Comparison of ENCODE assay signal across 8 mouse cellular contexts in genomic region chr5:65536751-65537419, GRCm38 (mm10). TPM values are rescaled to one million over a fixed set of nuclear protein-coding genes. Genes with fewer than 3 reads are reported as not detected.
A peak's percentile ranks its signal among the peaks of the same experiment; 100 is the strongest.
DNase-seq lines count a peak whose midpoint lies in the region; ATAC-seq and TF ChIP-seq lines count a peak whose summit lies in the region.

Gene Smim14, minus strand, starts transcription at chr5:65537184.
Gene Ube2k, plus strand, starts transcription at chr5:65537233.

- H3K9ac ChIP-seq in embryonic facial prominence, embryonic 15.5 days = peak within 1 kb of the TSS; percentile 86
- peak within 1 kb of the TSS; percentile 95 for H3K9ac ChIP-seq in kidney, embryonic 14.5 days (ENCODE audit: low read depth, low read length)
- peak within 1 kb of the TSS; percentile 93 for H3K9ac ChIP-seq in limb, embryonic 15.5 days

- peak within 1 kb of the TSS; percentile 100 for H3K4me3 ChIP-seq in bone marrow, adult 2 months (replicated peaks; ENCODE audit: control insufficient read depth, low read depth, low read length)
- H3K4me3 ChIP-seq in embryonic facial prominence, embryonic 15.5 days (replicated peaks) = peak within 1 kb of the TSS; percentile 87
- peak within 1 kb of the TSS; percentile 86 for H3K4me3 ChIP-seq in kidney, embryonic 14.5 days (ENCODE audit: low read length)
- peak within 1 kb of the TSS; percentile 87 for H3K4me3 ChIP-seq in limb, embryonic 15.5 days

- TF ChIP-seq CTCF in bone marrow, adult 2 months (IDR thresholded peaks at IDR 0.05; ENCODE audit: control insufficient read depth, insufficient read depth, low read length) = no peak

- no peaks in the 10 kb centered on the region for H3K9me3 ChIP-seq in embryonic facial prominence, embryonic 15.5 days (replicated peaks)
- H3K9me3 ChIP-seq in kidney, embryonic 14.5 days (ENCODE audit: control insufficient read depth, low read length) = no peaks in the 10 kb centered on the region
- no peaks in the 10 kb centered on the region for H3K9me3 ChIP-seq in limb, embryonic 15.5 days

- DNase-seq in 416B (ENCODE audit: low read depth) = peak; percentile 87
- DNase-seq in heart, adult 9 months (ENCODE audit: low spot score in 2 of 2) = peak; percentile 94 to 96
- DNase-seq in monocyte, adult 2 months (ENCODE audit: low read depth in 1 of 2, low spot score in 2 of 2) = peak; percentile 79 to 88
- DNase-seq in spleen, postnatal 36 days (ENCODE audit: low spot score in 2 of 2) = peak; percentile 94

- no peaks in the 10 kb centered on the region for H3K36me3 ChIP-seq in embryonic facial prominence, embryonic 15.5 days
- no peaks in the 10 kb centered on the region for H3K36me3 ChIP-seq in kidney, embryonic 14.5 days (ENCODE audit: control insufficient read depth, insufficient read depth, low read length)
- no peaks in the 10 kb centered on the region for H3K36me3 ChIP-seq in limb, embryonic 15.5 days

- peak within 1 kb of the TSS; percentile 57 for H3K4me2 ChIP-seq in embryonic facial prominence, embryonic 15.5 days (replicated peaks)
- peak within 1 kb of the TSS; percentile 44 for H3K4me2 ChIP-seq in kidney, embryonic 14.5 days (replicated peaks; ENCODE audit: low read depth, low read length)
- peak within 1 kb of the TSS; percentile 57 for H3K4me2 ChIP-seq in limb, embryonic 15.5 days

- ATAC-seq in embryonic facial prominence, embryonic 15.5 days (ENCODE audit: insufficient number of reproducible peaks, low FRiP score, low TSS enrichment, low read depth) = peak; percentile 98
- peak; percentile 99 for ATAC-seq in kidney, embryonic 14.5 days (ENCODE audit: low FRiP score, low TSS enrichment)
- peak; percentile 96 for ATAC-seq in limb, embryonic 15.5 days (ENCODE audit: insufficient number of reproducible peaks, low FRiP score, low TSS enrichment, low read depth)

- peak; percentile 86 for TF ChIP-seq POLR2A in bone marrow, adult 2 months (IDR thresholded peaks at IDR 0.05; ENCODE audit: borderline replicate concordance, control insufficient read depth, low read depth, low read length)

- peak within 1 kb of the TSS; percentile 100 for H3K27ac ChIP-seq in bone marrow, adult 2 months (ENCODE audit: control insufficient read depth, insufficient read depth, low read depth, low read length, poor library complexity)
- H3K27ac ChIP-seq in embryonic facial prominence, embryonic 15.5 days (replicated peaks) = peak within 1 kb of the TSS; percentile 98
- peak within 1 kb of the TSS; percentile 99 for H3K27ac ChIP-seq in kidney, embryonic 14.5 days (ENCODE audit: low read depth, low read length)
- peak within 1 kb of the TSS; percentile 98 for H3K27ac ChIP-seq in limb, embryonic 15.5 days

- H3K4me1 ChIP-seq in bone marrow, adult 2 months (ENCODE audit: control insufficient read depth, insufficient read depth, low read length) = no peaks in the 10 kb centered on the region; the same call in 1 of the 2 replicates
- H3K4me1 ChIP-seq in embryonic facial prominence, embryonic 15.5 days = peaks cover 9% of the 10 kb centered on the region
- H3K4me1 ChIP-seq in kidney, embryonic 14.5 days (ENCODE audit: control insufficient read depth, insufficient read depth, low read length) = peaks cover 4% of the 10 kb centered on the region
- peaks cover 10% of the 10 kb centered on the region for H3K4me1 ChIP-seq in limb, embryonic 15.5 days

- H3K27me3 ChIP-seq in embryonic facial prominence, embryonic 15.5 days = no peaks in the 10 kb centered on the region
- no peaks in the 10 kb centered on the region for H3K27me3 ChIP-seq in kidney, embryonic 14.5 days (ENCODE audit: control insufficient read depth, insufficient read depth, low read length)
- H3K27me3 ChIP-seq in limb, embryonic 15.5 days = no peaks in the 10 kb centered on the region

- under 1% methylated on average over 66 of the region's 66 CpGs for WGBS in bone marrow, adult 2 months
- WGBS in embryonic facial prominence, embryonic 15.5 days = under 1% methylated on average over 66 of the region's 66 CpGs
- WGBS in kidney, embryonic 14.5 days = under 1% methylated on average over 55 of the region's 66 CpGs
- under 1% methylated on average over 66 of the region's 66 CpGs for WGBS in limb, embryonic 15.5 days

RNA-seq across cellular contexts. Expression of gene Smim14, which starts in this region (rescaled TPM):
- 58.2 and 62.7 TPM in 2 replicates for polyA plus RNA-seq in bone marrow, adult 2 months (2011; ENCODE audit: insufficient read depth, insufficient read length, low replicate concordance, missing spikeins)
- polyA plus RNA-seq in embryonic facial prominence, embryonic 15.5 days (2015; fragmentation: Nextera tagmentation; extraction: Ambion mirVana) = 142 and 154 TPM in 2 replicates
- 83.9 and 91.6 TPM in 2 replicates for polyA plus RNA-seq in kidney, embryonic 14.5 days (2014; fragmentation: Nextera tagmentation; extraction: Ambion mirVana)
- polyA plus RNA-seq in limb, embryonic 15.5 days (2015; fragmentation: Nextera tagmentation; extraction: Ambion mirVana) = 150 and 154 TPM in 2 replicates

RNA-seq across cellular contexts. Expression of gene Ube2k, which starts in this region (rescaled TPM):
- polyA plus RNA-seq in bone marrow, adult 2 months (2011; ENCODE audit: insufficient read depth, insufficient read length, low replicate concordance, missing spikeins) = 81.6 and 126 TPM in 2 replicates
- 172 and 181 TPM in 2 replicates for polyA plus RNA-seq in embryonic facial prominence, embryonic 15.5 days (2015; fragmentation: Nextera tagmentation; extraction: Ambion mirVana)
- polyA plus RNA-seq in kidney, embryonic 14.5 days (2014; fragmentation: Nextera tagmentation; extraction: Ambion mirVana) = 154 and 186 TPM in 2 replicates
- 169 and 171 TPM in 2 replicates for polyA plus RNA-seq in limb, embryonic 15.5 days (2015; fragmentation: Nextera tagmentation; extraction: Ambion mirVana)

Comparison
In these comparisons a context has a peak if more than half of its experiments do, and no peak if none do; other contexts are left out.
1. Peak in every context shown above with its lines: DNase-seq, ATAC-seq, H3K4me3 ChIP-seq and H3K27ac ChIP-seq.